Mouse (Mus musculus) heart, adult 11 months (tissue): Measurements from ENCODE around the gene Gemin7.
"Not testable (repeated sequence)": the region's sequence is repeated elsewhere in the genome, so short reads cannot be mapped to it uniquely, and the experiment has no call there.

Source experiments
- DNase-seq: peaks from one replicate; pipeline ENCODE4 v3.0.0; 2022

Gene Gemin7

GRCm38 (mm10) chr7:19577141-19577852 lies at the start of gene Gemin7, which contains the start of gene Zfp296:
TSS of gene Gemin7 (minus strand) at chr7:19577595.
TSS of gene Zfp296 (plus strand) at chr7:19577287.
- peak; percentile 95 for DNase-seq

GRCm38 (mm10) chr7:19623433-19623832 lies 46.0 kb upstream of the Gemin7 start:
- no peak for DNase-seq

GRCm38 (mm10) chr7:19622241-19622640 lies 44.8 kb upstream of the Gemin7 start:
- DNase-seq: no peak

GRCm38 (mm10) chr7:19620811-19621210 lies 43.4 kb upstream of the Gemin7 start:
- no peak for DNase-seq

- DNase-seq: peak; percentile 95
Observed at GRCm38 (mm10) chr7:19619004-19619801, 41.8 kb upstream of the Gemin7 start.

GRCm38 (mm10) chr7:19615036-19615577 lies 37.7 kb upstream of the Gemin7 start:
- DNase-seq: no peak

- DNase-seq: no peak
Observed at GRCm38 (mm10) chr7:19610969-19611368, 33.6 kb upstream of the Gemin7 start.

GRCm38 (mm10) chr7:19609641-19610332 lies 32.4 kb upstream of the Gemin7 start:
- DNase-seq: no peak

- no peak for DNase-seq
Observed at GRCm38 (mm10) chr7:19607291-19607690, 29.9 kb upstream of the Gemin7 start.

GRCm38 (mm10) chr7:19604606-19605214 lies 27.3 kb upstream of the Gemin7 start:
- not testable (repeated sequence) for DNase-seq

GRCm38 (mm10) chr7:19603849-19604605 lies 26.6 kb upstream of the Gemin7 start, which contains the start of gene Clasrp:
TSS of gene Clasrp (minus strand) at chr7:19604486.
- peak; percentile 100 for DNase-seq

- no peak for DNase-seq
Observed at GRCm38 (mm10) chr7:19603055-19603454, 25.7 kb upstream of the Gemin7 start.

GRCm38 (mm10) chr7:19600562-19600961 lies 23.2 kb upstream of the Gemin7 start:
- DNase-seq: no peak

GRCm38 (mm10) chr7:19593061-19593730 lies 15.8 kb upstream of the Gemin7 start:
- no peak for DNase-seq

- peak; percentile 94 for DNase-seq
Observed at GRCm38 (mm10) chr7:19589917-19590316, 12.5 kb upstream of the Gemin7 start.

- no peak for DNase-seq
Observed at GRCm38 (mm10) chr7:19589207-19589606, 11.8 kb upstream of the Gemin7 start.

GRCm38 (mm10) chr7:19586269-19586668 lies 8.9 kb upstream of the Gemin7 start:
- DNase-seq: no peak

- DNase-seq: no peak
Observed at GRCm38 (mm10) chr7:19580634-19581033, 3.2 kb upstream of the Gemin7 start.

GRCm38 (mm10) chr7:19579751-19580150 lies 2.4 kb upstream of the Gemin7 start:
- peak; percentile 91 for DNase-seq

- no peak for DNase-seq
Observed at GRCm38 (mm10) chr7:19578436-19578835, 1.0 kb upstream of the Gemin7 start.

- peak; percentile 97 for DNase-seq
Observed at GRCm38 (mm10) chr7:19577877-19578414, 551 bp upstream of the Gemin7 start.
